Mouse (Mus musculus): ENCODE data around the gene Eif2a. TPM values are rescaled to one million over a fixed set of nuclear protein-coding genes. Genes with fewer than 3 reads are reported as not detected.

The Eif2a gene
- polyA plus RNA-seq, 1 experiment from 2014 or later = 68.2 TPM

DNA sequence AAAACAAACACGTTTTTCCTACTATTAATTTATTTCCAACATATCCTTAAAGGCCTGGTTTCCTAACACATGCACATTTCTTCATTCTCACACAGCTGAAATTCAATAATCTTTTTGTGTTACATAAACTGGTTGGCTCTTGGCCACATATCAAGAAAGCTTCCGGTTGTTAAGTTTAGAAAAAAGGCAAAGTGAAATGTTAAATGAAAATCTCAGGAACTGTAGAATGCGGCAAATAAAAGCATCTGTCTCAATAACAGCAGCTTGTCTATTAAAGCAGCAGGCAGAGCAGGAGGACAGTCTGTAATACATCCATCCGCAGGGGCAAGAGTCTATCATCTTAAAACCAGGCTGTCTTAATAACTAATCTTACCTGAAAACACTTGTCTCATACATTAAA, 1.4 kb upstream of the Eif2a start:
- H3K4me3 ChIP-seq (ENCODE audit: low read depth, low read length) = peak overlapping the region; percentile 70
- H3K27ac ChIP-seq (replicated peaks; ENCODE audit: low read depth, low read length) = no peak overlapping the region
- no peaks in the 10 kb centered on the region for H3K4me1 ChIP-seq (ENCODE audit: control insufficient read depth, insufficient read depth, low read length)
- H3K27me3 ChIP-seq (ENCODE audit: control insufficient read depth, insufficient read depth, low read length) = no peaks in the 10 kb centered on the region
- H3K36me3 ChIP-seq (replicated peaks; ENCODE audit: control insufficient read depth, insufficient read depth, low read depth, low read length) = peaks cover 3% of the 10 kb centered on the region
- WGBS = 67% methylated on average over 4 of the region's 4 CpGs
- no peak overlapping the region for H3K9ac ChIP-seq (replicated peaks; ENCODE audit: low read length)
- peak overlapping the region; percentile 39 for H3K4me2 ChIP-seq (ENCODE audit: low read depth, low read length)
- no peaks in the 10 kb centered on the region for H3K9me3 ChIP-seq (replicated peaks; ENCODE audit: control insufficient read depth, low read length)
- DNase-seq (ENCODE audit: low spot score) (no peak), ATAC-seq (replicated peaks; ENCODE audit: insufficient number of reproducible peaks, low FRiP score, low TSS enrichment, low read depth) (no peak)

DNA sequence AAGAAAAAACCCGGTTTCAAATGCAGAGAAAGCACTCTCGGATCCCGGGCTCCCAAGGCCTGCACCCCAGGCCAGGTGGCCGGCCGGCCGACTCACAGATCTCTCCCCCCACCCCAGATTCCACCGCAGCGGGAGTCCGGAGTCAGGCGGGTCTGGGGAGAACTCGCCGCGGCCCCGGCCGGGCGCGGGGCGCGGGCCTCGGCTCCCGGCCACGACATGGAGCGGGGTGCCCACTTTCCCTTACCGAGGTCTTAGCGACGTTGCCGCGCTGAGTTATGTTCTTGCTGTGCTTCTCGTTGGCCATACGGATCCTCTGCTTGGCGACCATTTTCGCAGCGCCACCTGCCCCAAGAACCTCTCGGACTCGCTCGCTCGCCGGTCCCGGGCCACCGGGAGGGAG, 455 bp upstream of the Eif2a start:
- Histone ChIP-seq H3K4me1 (ENCODE audit: control insufficient read depth, insufficient read depth, low read length) (no peaks in the 10 kb centered on the region), H3K27ac (replicated peaks; ENCODE audit: low read depth, low read length) (peak overlapping the region; percentile 75), H3K36me3 (replicated peaks; ENCODE audit: control insufficient read depth, insufficient read depth, low read depth, low read length) (peaks cover 3% of the 10 kb centered on the region), H3K27me3 (ENCODE audit: control insufficient read depth, insufficient read depth, low read length) (no peaks in the 10 kb centered on the region), H3K4me3 (ENCODE audit: low read depth, low read length) (peak overlapping the region; percentile 70), H3K9me3 (replicated peaks; ENCODE audit: control insufficient read depth, low read length) (no peaks in the 10 kb centered on the region), H3K4me2 (ENCODE audit: low read depth, low read length) (peak overlapping the region; percentile 39), H3K9ac (replicated peaks; ENCODE audit: low read length) (peak overlapping the region; percentile 93)
- WGBS = 0% methylated on average over 40 of the region's 40 CpGs
- ATAC-seq (replicated peaks; ENCODE audit: insufficient number of reproducible peaks, low FRiP score, low TSS enrichment, low read depth) (no peak; the same call in 1 of the 2 replicates), DNase-seq (ENCODE audit: low spot score) (peak; percentile 44)

DNA sequence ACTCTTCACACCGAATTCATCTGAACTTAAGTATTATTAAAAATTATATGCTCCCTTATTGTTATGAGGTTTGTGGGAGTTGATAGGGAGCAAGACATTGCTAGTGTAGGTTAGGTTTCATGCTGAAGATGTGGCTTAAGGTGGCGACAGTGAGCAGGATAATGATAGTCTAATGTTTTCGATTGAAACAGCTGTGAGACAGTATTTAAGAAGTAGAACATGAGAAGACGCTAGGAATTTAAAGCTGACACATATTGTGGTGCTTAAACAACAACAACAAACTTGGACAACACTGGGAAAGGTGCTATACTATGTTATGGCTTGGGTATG, 752 bp downstream of the Eif2a start:
- peak overlapping the region; percentile 55 for H3K9ac ChIP-seq (replicated peaks; ENCODE audit: low read length)
- ATAC-seq (replicated peaks; ENCODE audit: insufficient number of reproducible peaks, low FRiP score, low TSS enrichment, low read depth) (no peak), DNase-seq (ENCODE audit: low spot score) (no peak)
- peak overlapping the region; percentile 48 for H3K4me2 ChIP-seq (ENCODE audit: low read depth, low read length)
- no peak overlapping the region; the same call in 1 of the 2 replicates for H3K27ac ChIP-seq (replicated peaks; ENCODE audit: low read depth, low read length)
- H3K36me3 ChIP-seq (replicated peaks; ENCODE audit: control insufficient read depth, insufficient read depth, low read depth, low read length) = peaks cover 2% of the 10 kb centered on the region
- WGBS = 5% methylated on average over 4 of the region's 4 CpGs
- no peaks in the 10 kb centered on the region for H3K4me1 ChIP-seq (ENCODE audit: control insufficient read depth, insufficient read depth, low read length)
- peak overlapping the region; percentile 70 for H3K4me3 ChIP-seq (ENCODE audit: low read depth, low read length)
- H3K9me3 ChIP-seq (replicated peaks; ENCODE audit: control insufficient read depth, low read length) = no peaks in the 10 kb centered on the region
- no peaks in the 10 kb centered on the region for H3K27me3 ChIP-seq (ENCODE audit: control insufficient read depth, insufficient read depth, low read length)

DNA sequence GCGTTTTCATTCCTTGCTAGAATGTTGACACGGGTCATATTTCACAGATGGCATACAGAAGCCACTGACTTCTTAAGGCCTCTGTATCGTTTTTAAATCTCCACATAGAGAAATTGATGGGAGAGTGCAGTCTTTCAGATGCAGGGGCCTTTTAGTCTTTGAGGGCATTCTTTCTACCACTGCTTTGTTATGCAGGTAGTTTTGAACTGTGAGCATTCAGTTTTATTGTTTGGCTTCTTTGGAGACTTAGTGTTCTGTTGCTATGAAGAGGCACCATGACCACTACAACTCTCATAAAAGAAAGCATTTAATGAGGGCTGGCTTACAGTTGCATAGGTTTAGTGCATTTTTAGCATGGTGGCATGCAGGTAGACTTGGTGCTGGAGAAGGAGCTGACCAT, 11.0 kb downstream of the Eif2a start:
- H3K27me3 ChIP-seq (ENCODE audit: control insufficient read depth, insufficient read depth, low read length) = no peaks in the 10 kb centered on the region
- no peaks in the 10 kb centered on the region for H3K4me1 ChIP-seq (ENCODE audit: control insufficient read depth, insufficient read depth, low read length)
- 88% methylated on average over 3 of the region's 3 CpGs for WGBS
- H3K27ac ChIP-seq (replicated peaks; ENCODE audit: low read depth, low read length) = no peak overlapping the region
- peaks cover 6% of the 10 kb centered on the region for H3K36me3 ChIP-seq (replicated peaks; ENCODE audit: control insufficient read depth, insufficient read depth, low read depth, low read length)
- DNase-seq (ENCODE audit: low spot score) = no peak
- no peak overlapping the region for H3K4me3 ChIP-seq (ENCODE audit: low read depth, low read length)
- H3K4me2 ChIP-seq (ENCODE audit: low read depth, low read length) = no peak overlapping the region
- no peak for ATAC-seq (replicated peaks; ENCODE audit: insufficient number of reproducible peaks, low FRiP score, low TSS enrichment, low read depth)
- no peaks in the 10 kb centered on the region for H3K9me3 ChIP-seq (replicated peaks; ENCODE audit: control insufficient read depth, low read length)
- H3K9ac ChIP-seq (replicated peaks; ENCODE audit: low read length) = no peak overlapping the region

DNA sequence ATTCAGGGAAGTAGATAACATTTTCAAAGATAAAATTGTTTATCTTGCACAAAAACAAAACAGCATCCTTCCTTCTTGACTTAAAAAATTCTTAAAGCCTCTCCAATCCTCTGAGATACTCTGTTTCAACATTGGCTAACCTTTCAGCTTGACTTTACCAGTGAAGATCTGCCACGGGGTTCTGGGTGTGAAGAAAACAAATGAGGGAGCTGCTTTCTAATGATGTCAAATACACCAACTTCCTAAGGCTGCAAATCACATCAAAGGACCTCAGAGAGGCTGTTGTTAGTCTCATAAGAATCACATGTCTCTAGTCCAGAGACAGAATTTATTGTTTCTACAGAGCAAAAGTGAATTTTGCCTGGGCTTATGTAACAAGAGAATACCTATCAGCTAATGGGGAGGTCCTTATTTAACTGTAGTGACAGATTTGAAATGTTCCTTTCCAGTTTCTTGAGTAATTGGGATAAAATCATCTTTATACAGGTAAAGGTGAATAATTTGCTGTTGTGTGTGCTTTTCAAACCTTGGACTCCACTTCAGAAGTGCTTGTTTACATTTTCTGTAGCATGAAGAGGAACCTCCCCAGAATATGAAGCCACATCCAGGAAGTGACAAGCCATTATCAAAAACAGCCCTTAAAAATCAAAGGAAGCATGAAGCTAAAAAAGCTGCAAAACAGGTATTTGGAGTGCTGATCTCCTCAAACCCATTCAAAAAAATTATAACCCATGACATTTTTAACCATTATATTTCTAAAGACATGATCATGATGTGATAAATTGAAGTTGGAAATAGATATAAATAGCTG, 26.6 kb downstream of the Eif2a start:
- H3K27ac ChIP-seq (replicated peaks; ENCODE audit: low read depth, low read length) = no peak overlapping the region
- H3K9me3 ChIP-seq (replicated peaks; ENCODE audit: control insufficient read depth, low read length) = no peaks in the 10 kb centered on the region
- H3K9ac ChIP-seq (replicated peaks; ENCODE audit: low read length) = no peak overlapping the region
- no peak for ATAC-seq (replicated peaks; ENCODE audit: insufficient number of reproducible peaks, low FRiP score, low TSS enrichment, low read depth)
- no peaks in the 10 kb centered on the region for H3K27me3 ChIP-seq (ENCODE audit: control insufficient read depth, insufficient read depth, low read length)
- DNase-seq (ENCODE audit: low spot score) = no peak
- no peak overlapping the region for H3K4me3 ChIP-seq (ENCODE audit: low read depth, low read length)
- H3K4me1 ChIP-seq (ENCODE audit: control insufficient read depth, insufficient read depth, low read length) = no peaks in the 10 kb centered on the region
- peaks cover 2% of the 10 kb centered on the region; the same call in 1 of the 2 replicates for H3K36me3 ChIP-seq (replicated peaks; ENCODE audit: control insufficient read depth, insufficient read depth, low read depth, low read length)
- WGBS = 88% methylated on average over 1 of the region's 1 CpGs
- H3K4me2 ChIP-seq (ENCODE audit: low read depth, low read length) = no peak overlapping the region

DNA sequence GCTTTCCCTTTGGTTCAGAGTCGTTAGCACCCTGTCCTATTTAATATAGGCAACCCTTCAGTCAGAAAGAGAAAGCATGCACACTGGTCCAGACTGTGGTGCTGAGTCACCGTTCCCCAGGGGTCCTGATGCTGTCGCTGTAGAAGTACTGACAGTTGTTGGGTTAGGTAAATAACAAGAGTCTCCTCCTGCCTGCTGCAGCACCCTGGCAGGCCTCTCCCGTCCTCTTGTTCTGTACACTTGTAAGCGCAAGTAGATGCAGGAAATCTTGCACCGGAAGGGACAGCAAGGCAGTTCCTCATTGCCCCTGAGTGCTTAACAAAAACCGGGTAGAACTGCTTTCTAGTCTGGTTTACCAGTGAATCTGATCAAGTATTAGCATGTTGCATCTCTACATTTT, 31.0 kb downstream of the Eif2a start:
- WGBS = 82% methylated on average over 7 of the region's 7 CpGs

DNA sequence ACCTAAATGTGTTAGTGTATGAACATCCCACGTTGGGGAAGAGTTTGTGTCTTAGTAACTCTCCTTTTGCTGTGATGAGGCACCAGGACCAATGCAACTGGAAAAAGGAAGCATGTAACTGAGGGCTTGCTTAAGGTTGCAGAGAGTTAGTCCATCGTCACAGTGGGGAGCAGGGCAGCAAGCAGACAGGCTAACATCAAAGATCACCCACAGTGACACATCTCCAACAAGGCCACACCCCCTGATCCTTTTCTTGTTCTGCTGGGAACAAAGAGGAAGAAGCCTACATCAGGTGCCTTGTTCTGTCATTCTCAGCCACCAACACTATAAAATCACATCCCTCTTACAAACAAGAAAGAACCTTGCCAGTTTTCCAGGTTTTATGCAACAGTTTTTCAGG, 34.3 kb downstream of the Eif2a start:
- no peak for ATAC-seq (replicated peaks; ENCODE audit: insufficient number of reproducible peaks, low FRiP score, low TSS enrichment, low read depth)
- no peak overlapping the region for H3K27ac ChIP-seq (replicated peaks; ENCODE audit: low read depth, low read length)
- WGBS = 29% methylated on average over 2 of the region's 2 CpGs
- no peak for DNase-seq (ENCODE audit: low spot score)
- no peak overlapping the region for H3K4me2 ChIP-seq (ENCODE audit: low read depth, low read length)
- H3K9ac ChIP-seq (replicated peaks; ENCODE audit: low read length) = no peak overlapping the region
- no peaks in the 10 kb centered on the region for H3K9me3 ChIP-seq (replicated peaks; ENCODE audit: control insufficient read depth, low read length)
- H3K4me1 ChIP-seq (ENCODE audit: control insufficient read depth, insufficient read depth, low read length) = no peaks in the 10 kb centered on the region
- no peak overlapping the region for H3K4me3 ChIP-seq (ENCODE audit: low read depth, low read length)
- 0 out of 2 replicates have a peak, but pooled peaks cover 2% of the 10 kb centered on the region for H3K36me3 ChIP-seq (replicated peaks; ENCODE audit: control insufficient read depth, insufficient read depth, low read depth, low read length)
- H3K27me3 ChIP-seq (ENCODE audit: control insufficient read depth, insufficient read depth, low read length) = no peaks in the 10 kb centered on the region

More for the DNA sequence above, 31.0 kb downstream of the Eif2a start:
- Histone ChIP-seq H3K9ac (replicated peaks; ENCODE audit: low read length) (no peak overlapping the region), H3K4me3 (ENCODE audit: low read depth, low read length) (no peak overlapping the region), H3K27me3 (ENCODE audit: control insufficient read depth, insufficient read depth, low read length) (no peaks in the 10 kb centered on the region), H3K9me3 (replicated peaks; ENCODE audit: control insufficient read depth, low read length) (no peaks in the 10 kb centered on the region), H3K27ac (replicated peaks; ENCODE audit: low read depth, low read length) (no peak overlapping the region), H3K4me2 (ENCODE audit: low read depth, low read length) (no peak overlapping the region), H3K36me3 (replicated peaks; ENCODE audit: control insufficient read depth, insufficient read depth, low read depth, low read length) (peaks cover 2% of the 10 kb centered on the region; the same call in 1 of the 2 replicates), H3K4me1 (ENCODE audit: control insufficient read depth, insufficient read depth, low read length) (no peaks in the 10 kb centered on the region)
- ATAC-seq (replicated peaks; ENCODE audit: insufficient number of reproducible peaks, low FRiP score, low TSS enrichment, low read depth) (no peak), DNase-seq (ENCODE audit: low spot score) (no peak)

DNA sequence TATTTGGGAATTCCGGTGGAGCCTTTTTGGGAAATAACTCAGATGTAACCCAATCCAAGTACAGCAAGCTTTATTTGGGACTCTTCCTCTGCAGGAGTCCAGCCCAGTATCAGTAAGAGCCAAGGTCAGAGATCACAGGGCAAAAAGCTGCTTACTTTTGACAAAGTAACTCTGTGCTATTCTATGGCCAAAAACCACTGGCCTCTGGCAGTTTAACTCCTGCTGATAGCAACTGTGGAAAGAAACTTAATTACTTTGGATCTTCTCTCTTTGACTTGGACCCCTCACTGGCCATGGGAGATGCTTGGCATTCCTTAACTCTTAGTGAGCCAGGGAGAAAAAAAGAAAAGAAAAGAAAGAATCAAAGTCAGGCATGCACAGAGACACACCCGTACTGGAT, 35.8 kb downstream of the Eif2a start:
- no peak overlapping the region for H3K27ac ChIP-seq (replicated peaks; ENCODE audit: low read depth, low read length)

More for the DNA sequence above, 35.8 kb downstream of the Eif2a start:
- DNase-seq (ENCODE audit: low spot score) (no peak), ATAC-seq (replicated peaks; ENCODE audit: insufficient number of reproducible peaks, low FRiP score, low TSS enrichment, low read depth) (no peak)
- H3K27me3 ChIP-seq (ENCODE audit: control insufficient read depth, insufficient read depth, low read length) = no peaks in the 10 kb centered on the region
- no peak overlapping the region for H3K4me3 ChIP-seq (ENCODE audit: low read depth, low read length)
- 20% methylated on average over 2 of the region's 2 CpGs for WGBS
- H3K36me3 ChIP-seq (replicated peaks; ENCODE audit: control insufficient read depth, insufficient read depth, low read depth, low read length) = no peaks in the 10 kb centered on the region
- H3K9ac ChIP-seq (replicated peaks; ENCODE audit: low read length) = no peak overlapping the region
- no peaks in the 10 kb centered on the region for H3K4me1 ChIP-seq (ENCODE audit: control insufficient read depth, insufficient read depth, low read length)
- no peak overlapping the region for H3K4me2 ChIP-seq (ENCODE audit: low read depth, low read length)
- H3K9me3 ChIP-seq (replicated peaks; ENCODE audit: control insufficient read depth, low read length) = no peaks in the 10 kb centered on the region

Measured in embryonic facial prominence, embryonic 11.5 days (tissue).